Mouse (Mus musculus): Measurements from ENCODE around the gene Adipoq. TPM values are rescaled to one million over a fixed set of nuclear protein-coding genes. Genes with fewer than 3 reads are reported as not detected.

The Adipoq gene
- polyA plus RNA-seq, 1 experiment from 2014 or later: not detected

DNA sequence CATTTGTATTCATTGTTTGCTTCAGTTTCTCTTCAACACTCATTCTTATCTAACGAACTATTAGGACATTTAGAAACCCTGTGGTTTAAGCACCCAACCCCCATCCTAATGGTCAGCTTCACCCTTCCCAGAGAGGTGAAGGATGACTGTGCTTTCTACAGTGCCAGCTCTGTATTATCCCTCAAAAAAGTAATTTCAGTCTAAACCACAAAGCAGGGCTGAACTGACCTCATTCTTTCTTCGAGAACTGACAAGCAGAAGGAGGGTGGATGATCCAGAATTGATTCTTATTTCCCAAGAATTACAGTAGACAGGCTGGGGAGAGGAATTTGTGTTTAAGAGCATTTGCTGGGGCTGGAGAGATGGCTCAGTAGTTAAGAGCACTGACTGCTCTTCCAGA is 13.4 kb downstream of the Adipoq start:
- H3K27me3 ChIP-seq (ENCODE audit: control insufficient read depth, insufficient read depth, low read length): no peaks in the 10 kb centered on the region
- no peak for ATAC-seq (ENCODE audit: low FRiP score, low TSS enrichment)
- H3K4me2 ChIP-seq (replicated peaks; ENCODE audit: low read depth): no peak overlapping the region
- H3K27ac ChIP-seq (replicated peaks): no peak overlapping the region
- no peak for DNase-seq (ENCODE audit: low spot score)
- H3K4me3 ChIP-seq (ENCODE audit: low read depth, low read length): no peak overlapping the region
- H3K4me1 ChIP-seq (replicated peaks; ENCODE audit: control insufficient read depth, insufficient read depth): no peaks in the 10 kb centered on the region
- TF ChIP-seq EP300 (optimal IDR thresholded peaks at IDR 0.05) (no peak), CTCF (IDR thresholded peaks at IDR 0.05; ENCODE audit: low read depth) (no peak)
- WGBS: 46% methylated on average over 2 of the region's 2 CpGs
- H3K36me3 ChIP-seq (ENCODE audit: control insufficient read depth, insufficient read depth, low read length): no peaks in the 10 kb centered on the region
- no peak overlapping the region for H3K9ac ChIP-seq (ENCODE audit: low read length)
- no peaks in the 10 kb centered on the region for H3K9me3 ChIP-seq (ENCODE audit: control insufficient read depth, low read length)

DNA sequence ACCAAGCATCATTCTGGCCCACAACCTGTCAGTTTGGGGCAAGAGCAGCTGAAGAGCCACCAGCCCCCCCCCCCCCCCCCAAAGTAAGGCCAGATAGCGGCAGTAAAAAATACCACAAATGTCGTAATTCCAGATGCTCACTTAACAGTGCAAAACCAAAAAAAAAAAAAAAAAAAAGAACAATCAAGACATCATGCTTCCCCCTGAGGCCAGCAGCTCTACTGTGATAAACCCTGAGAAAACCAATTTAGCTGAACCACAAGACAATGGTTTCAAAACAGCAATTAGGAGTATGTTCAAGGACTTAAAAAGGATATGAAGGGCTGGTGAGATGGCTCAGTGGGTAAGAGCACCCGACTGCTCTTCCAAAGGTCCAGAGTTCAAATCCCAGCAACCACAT is 15.8 kb downstream of the Adipoq start:
- no peak overlapping the region for H3K4me3 ChIP-seq (ENCODE audit: low read depth, low read length)
- no peaks in the 10 kb centered on the region for H3K4me1 ChIP-seq (replicated peaks; ENCODE audit: control insufficient read depth, insufficient read depth)
- DNase-seq (ENCODE audit: low spot score) (no peak), ATAC-seq (ENCODE audit: low FRiP score, low TSS enrichment) (no peak)
- H3K9me3 ChIP-seq (ENCODE audit: control insufficient read depth, low read length): no peaks in the 10 kb centered on the region
- 83% methylated on average over 3 of the region's 3 CpGs for WGBS
- no peaks in the 10 kb centered on the region for H3K27me3 ChIP-seq (ENCODE audit: control insufficient read depth, insufficient read depth, low read length)
- H3K36me3 ChIP-seq (ENCODE audit: control insufficient read depth, insufficient read depth, low read length): no peaks in the 10 kb centered on the region
- H3K27ac ChIP-seq (replicated peaks): no peak overlapping the region
- no peak overlapping the region for H3K4me2 ChIP-seq (replicated peaks; ENCODE audit: low read depth)
- no peak overlapping the region for H3K9ac ChIP-seq (ENCODE audit: low read length)
- no peak for TF ChIP-seq CTCF (IDR thresholded peaks at IDR 0.05; ENCODE audit: low read depth)
- no peak for TF ChIP-seq EP300 (optimal IDR thresholded peaks at IDR 0.05)

DNA sequence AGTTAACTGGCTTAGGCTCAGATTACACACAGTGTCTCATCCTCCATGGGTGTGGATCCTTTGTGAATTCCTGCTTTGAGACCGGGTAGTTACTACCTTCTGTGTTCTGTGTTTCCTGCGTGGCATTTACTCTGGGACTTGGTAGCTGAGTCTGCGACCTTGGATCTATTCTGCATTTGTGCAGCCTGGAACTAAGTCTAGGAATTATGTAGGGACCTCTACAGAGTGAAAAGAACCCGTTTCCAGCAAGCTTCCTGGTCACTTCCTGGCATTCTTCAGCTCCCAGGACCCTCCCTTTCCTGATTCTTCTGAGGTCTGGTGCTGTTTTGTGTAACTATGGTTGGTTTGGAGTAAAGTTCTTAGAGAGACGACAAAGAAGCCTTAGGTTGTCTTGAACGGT is 18.1 kb downstream of the Adipoq start:
- Histone ChIP-seq H3K4me1 (replicated peaks; ENCODE audit: control insufficient read depth, insufficient read depth) (no peaks in the 10 kb centered on the region), H3K27me3 (ENCODE audit: control insufficient read depth, insufficient read depth, low read length) (no peaks in the 10 kb centered on the region), H3K4me3 (ENCODE audit: low read depth, low read length) (no peak overlapping the region), H3K36me3 (ENCODE audit: control insufficient read depth, insufficient read depth, low read length) (no peaks in the 10 kb centered on the region), H3K4me2 (replicated peaks; ENCODE audit: low read depth) (no peak overlapping the region), H3K9ac (ENCODE audit: low read length) (no peak overlapping the region), H3K27ac (replicated peaks) (no peak overlapping the region), H3K9me3 (ENCODE audit: control insufficient read depth, low read length) (no peaks in the 10 kb centered on the region)
- WGBS: 66% methylated on average over 6 of the region's 6 CpGs
- TF ChIP-seq EP300 (optimal IDR thresholded peaks at IDR 0.05): no peak
- no peak for TF ChIP-seq CTCF (IDR thresholded peaks at IDR 0.05; ENCODE audit: low read depth)
- ATAC-seq (ENCODE audit: low FRiP score, low TSS enrichment) (no peak), DNase-seq (ENCODE audit: low spot score) (no peak)

DNA sequence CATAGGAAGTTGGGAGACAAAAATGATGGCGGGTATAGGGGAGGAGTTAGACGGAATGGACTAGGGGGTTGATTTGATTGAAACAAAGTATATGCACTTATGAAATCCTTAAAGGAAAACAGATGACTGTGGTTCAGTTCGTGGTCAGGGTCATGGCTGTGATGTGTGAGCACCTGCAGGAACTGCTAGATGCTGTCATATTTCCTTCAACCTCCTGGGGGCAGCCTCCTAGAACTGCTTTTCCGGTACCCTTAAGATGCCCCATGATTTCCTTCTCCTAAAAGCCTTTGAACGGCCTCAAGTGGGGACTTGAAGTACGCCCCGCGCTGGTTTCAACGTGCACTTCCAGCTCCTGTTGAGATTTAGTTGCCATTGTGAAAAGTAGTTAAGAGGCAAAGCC is 19.1 kb downstream of the Adipoq start:
- no peaks in the 10 kb centered on the region for H3K4me1 ChIP-seq (replicated peaks; ENCODE audit: control insufficient read depth, insufficient read depth)
- no peak overlapping the region for H3K27ac ChIP-seq (replicated peaks)
- ATAC-seq (ENCODE audit: low FRiP score, low TSS enrichment) (no peak), DNase-seq (ENCODE audit: low spot score) (no peak)
- no peak overlapping the region for H3K9ac ChIP-seq (ENCODE audit: low read length)
- no peaks in the 10 kb centered on the region for H3K9me3 ChIP-seq (ENCODE audit: control insufficient read depth, low read length)
- 0 out of 2 replicates have a peak, but pooled peaks have one; percentile 12 for TF ChIP-seq CTCF (IDR thresholded peaks at IDR 0.05; ENCODE audit: low read depth)
- no peak for TF ChIP-seq EP300 (optimal IDR thresholded peaks at IDR 0.05)
- WGBS: 72% methylated on average over 9 of the region's 9 CpGs
- H3K27me3 ChIP-seq (ENCODE audit: control insufficient read depth, insufficient read depth, low read length): no peaks in the 10 kb centered on the region
- no peak overlapping the region for H3K4me2 ChIP-seq (replicated peaks; ENCODE audit: low read depth)
- H3K4me3 ChIP-seq (ENCODE audit: low read depth, low read length): no peak overlapping the region
- no peaks in the 10 kb centered on the region for H3K36me3 ChIP-seq (ENCODE audit: control insufficient read depth, insufficient read depth, low read length)

DNA sequence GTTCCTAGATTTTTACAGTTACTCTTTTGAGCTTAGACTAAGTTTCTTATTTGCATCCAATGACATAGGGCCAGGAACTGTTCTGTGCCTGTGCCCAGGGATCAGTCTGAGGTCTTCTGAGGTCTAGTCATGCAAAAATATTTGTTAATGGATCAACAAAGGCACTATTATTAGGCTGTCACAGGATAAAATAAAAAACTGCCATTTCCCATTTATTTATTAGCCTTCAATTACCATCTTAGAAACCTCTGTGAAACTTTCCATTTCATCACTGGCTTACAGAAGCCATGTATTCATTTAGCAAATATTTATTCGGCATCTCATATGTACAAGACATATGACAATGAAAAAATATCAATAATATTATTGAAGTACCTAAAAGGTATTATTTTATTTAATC is 20.3 kb downstream of the Adipoq start:
- TF ChIP-seq EP300 (optimal IDR thresholded peaks at IDR 0.05): no peak
- TF ChIP-seq CTCF (IDR thresholded peaks at IDR 0.05; ENCODE audit: low read depth): no peak
- H3K4me3 ChIP-seq (ENCODE audit: low read depth, low read length): no peak overlapping the region
- DNase-seq (ENCODE audit: low spot score): no peak

DNA sequence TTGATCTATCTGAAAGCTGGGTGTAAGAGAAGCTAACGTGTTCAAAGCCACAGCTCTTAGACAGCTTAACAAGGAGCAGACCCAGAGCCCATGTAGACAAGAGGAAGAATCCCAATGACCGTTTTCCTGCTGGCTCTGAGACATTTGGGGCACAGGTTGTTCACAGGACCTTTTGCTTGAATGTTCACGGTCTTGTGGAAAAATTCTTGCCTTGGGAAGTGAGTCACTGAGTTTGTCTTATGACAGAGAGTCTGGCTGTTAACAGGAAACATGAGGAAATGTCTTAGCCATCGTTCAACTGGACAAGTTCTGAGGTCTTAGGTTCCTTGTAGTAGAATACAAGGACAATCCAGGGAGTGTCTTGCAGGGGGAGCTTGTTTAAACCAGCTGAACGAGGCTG is 20.7 kb downstream of the Adipoq start:
- no peak overlapping the region for H3K4me3 ChIP-seq (ENCODE audit: low read depth, low read length)
- no peak overlapping the region for H3K9ac ChIP-seq (ENCODE audit: low read length)
- 37% methylated on average over 5 of the region's 5 CpGs for WGBS
- no peak overlapping the region for H3K27ac ChIP-seq (replicated peaks)
- H3K9me3 ChIP-seq (ENCODE audit: control insufficient read depth, low read length): no peaks in the 10 kb centered on the region
- no peaks in the 10 kb centered on the region for H3K4me1 ChIP-seq (replicated peaks; ENCODE audit: control insufficient read depth, insufficient read depth)
- H3K4me2 ChIP-seq (replicated peaks; ENCODE audit: low read depth): no peak overlapping the region
- no peaks in the 10 kb centered on the region for H3K27me3 ChIP-seq (ENCODE audit: control insufficient read depth, insufficient read depth, low read length)
- no peak for TF ChIP-seq EP300 (optimal IDR thresholded peaks at IDR 0.05)
- no peak for TF ChIP-seq CTCF (IDR thresholded peaks at IDR 0.05; ENCODE audit: low read depth)
- DNase-seq (ENCODE audit: low spot score) (no peak), ATAC-seq (ENCODE audit: low FRiP score, low TSS enrichment) (0 out of 2 replicates have a peak, but pooled peaks have one; percentile 56)
- H3K36me3 ChIP-seq (ENCODE audit: control insufficient read depth, insufficient read depth, low read length): no peaks in the 10 kb centered on the region

More for the DNA sequence above, 20.3 kb downstream of the Adipoq start:
- Histone ChIP-seq H3K27ac (replicated peaks) (no peak overlapping the region), H3K4me2 (replicated peaks; ENCODE audit: low read depth) (no peak overlapping the region), H3K9me3 (ENCODE audit: control insufficient read depth, low read length) (no peaks in the 10 kb centered on the region), H3K27me3 (ENCODE audit: control insufficient read depth, insufficient read depth, low read length) (no peaks in the 10 kb centered on the region), H3K9ac (ENCODE audit: low read length) (no peak overlapping the region), H3K4me1 (replicated peaks; ENCODE audit: control insufficient read depth, insufficient read depth) (no peaks in the 10 kb centered on the region), H3K36me3 (ENCODE audit: control insufficient read depth, insufficient read depth, low read length) (no peaks in the 10 kb centered on the region)
- ATAC-seq (ENCODE audit: low FRiP score, low TSS enrichment): no peak
- 76% methylated on average over 1 of the region's 1 CpGs for WGBS
